Mouse (Mus musculus) forebrain, embryonic 13.5 days (tissue): ENCODE results near the gene Kif2a. TPM values are rescaled to one million over a fixed set of nuclear protein-coding genes. Genes with fewer than 3 reads are reported as not detected.

ENCODE experiments used
- ATAC-seq: fragments of 200-750 bp; cut with Nextera tagmentation; 2 replicates; pipeline ENCODE4 v1.8.0; 2017
- H3K27ac ChIP-seq: fragments of 300-500 bp; sonication (generic); 2 replicates; pipeline ENCODE4 v1.5.1; 2015; ENCODE audit warnings: inconsistent platforms, mild to moderate bottlenecking, moderate library complexity
- H3K27me3 ChIP-seq: fragments of 300-500 bp; sonication (generic); 2 replicates; pipeline ENCODE4 v1.6.1; 2015; ENCODE audit warnings: mild to moderate bottlenecking, inconsistent platforms
- H3K36me3 ChIP-seq: fragments of 300-500 bp; sonication (generic); 2 replicates; pipeline ENCODE4 v1.6.1; 2015; ENCODE audit warnings: mild to moderate bottlenecking, inconsistent platforms; ENCODE audit not compliant: poor library complexity, severe bottlenecking
- H3K4me1 ChIP-seq: fragments of 300-500 bp; sonication (generic); 2 replicates; pipeline ENCODE4 v1.6.1; 2015; ENCODE audit warnings: inconsistent platforms
- H3K4me2 ChIP-seq: fragments of 300-500 bp; sonication (generic); 2 replicates; pipeline ENCODE4 v1.6.1; 2015; ENCODE audit warnings: inconsistent platforms, mild to moderate bottlenecking, moderate library complexity
- H3K4me3 ChIP-seq: fragments of 300-500 bp; sonication (generic); 2 replicates; pipeline ENCODE4 v1.5.1; 2015; ENCODE audit warnings: mild to moderate bottlenecking, inconsistent platforms
- H3K9ac ChIP-seq: fragments of 300-500 bp; sonication (generic); 2 replicates; pipeline ENCODE4 v1.6.1; 2015; ENCODE audit warnings: mild to moderate bottlenecking, inconsistent platforms
- H3K9me3 ChIP-seq: fragments of 300-500 bp; sonication (generic); replicated peaks from 2 replicates; pipeline ENCODE4 v1.6.1; 2016; ENCODE audit warnings: inconsistent platforms
- WGBS: fragments of 180-500 bp; shearing (Covaris S2); methylation state at CpG from one replicate; pipeline ENCODE4 v1.1.7; 2015; 5-methylcytosine and 5-hydroxymethylcytosine counted together
- polyA plus RNA-seq: library from polyadenylated mRNA; unstranded; fragments of >200 nt; fragmentation: Nextera tagmentation; extraction: Ambion mirVana; gene quantifications from 2 replicates; pipeline ENCODE4 v1.2.1, GENCODE M21; 2015

Gene Kif2a
- polyA plus RNA-seq, 1 experiment from 2014 or later: 37.4 TPM

DNA sequence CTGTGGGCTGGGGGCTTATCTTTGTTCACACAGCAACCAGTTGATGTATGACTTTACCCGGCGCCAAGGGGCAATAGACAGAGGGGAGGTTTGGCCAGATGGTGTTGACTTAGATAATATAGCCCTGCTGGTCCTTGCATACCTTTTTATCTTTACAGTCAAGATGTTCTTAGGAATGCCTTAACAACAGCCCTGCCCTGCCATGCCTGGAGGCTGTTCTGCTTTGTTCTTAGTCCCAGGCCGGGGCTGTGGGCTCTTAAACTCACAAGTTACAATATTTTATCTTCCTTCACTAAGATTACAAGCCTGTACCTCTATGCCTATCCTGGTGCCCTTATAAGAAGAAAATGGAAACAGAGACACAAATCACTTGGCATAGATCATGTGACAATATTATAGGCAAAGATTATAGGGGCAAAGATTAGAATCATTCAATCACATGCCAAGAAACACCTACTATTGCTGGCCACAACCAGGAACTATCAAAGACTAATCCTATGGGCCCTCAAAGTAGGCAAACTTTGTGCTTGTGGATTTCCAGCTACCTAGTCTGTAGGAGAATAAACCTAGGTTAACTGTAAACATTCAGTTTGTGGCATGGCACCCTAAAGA, 108.7 kb downstream of the Kif2a start:
- no peak overlapping the region for H3K4me2 ChIP-seq
- H3K27me3 ChIP-seq: no peaks in the 10 kb centered on the region
- 88% methylated on average over 3 of the region's 3 CpGs for WGBS
- H3K27ac ChIP-seq: no peak overlapping the region
- no peaks in the 10 kb centered on the region for H3K9me3 ChIP-seq
- H3K4me1 ChIP-seq: no peaks in the 10 kb centered on the region
- ATAC-seq: no peak
- peaks cover 22% of the 10 kb centered on the region for H3K36me3 ChIP-seq
- no peak overlapping the region for H3K4me3 ChIP-seq
- no peak overlapping the region for H3K9ac ChIP-seq

DNA sequence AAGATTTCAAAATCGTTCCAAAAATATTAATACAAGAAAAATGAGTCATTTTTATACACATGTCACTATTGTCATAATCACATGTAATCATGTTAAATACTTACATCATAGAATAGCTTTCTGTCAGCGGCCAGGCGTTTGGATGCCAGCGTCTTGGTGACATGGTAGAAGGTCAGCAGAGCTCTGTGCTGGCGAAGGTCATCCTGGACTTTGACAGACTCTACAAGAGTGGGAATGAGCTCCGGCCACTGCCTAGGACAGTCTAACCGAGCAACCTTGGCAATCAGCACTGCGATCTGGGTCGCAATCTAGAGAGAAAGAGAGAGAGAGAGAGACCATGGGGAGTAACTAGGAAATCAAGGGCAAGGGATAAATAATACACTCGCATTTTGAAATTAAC, 111.8 kb downstream of the Kif2a start:
- Histone ChIP-seq H3K9me3 (no peaks in the 10 kb centered on the region), H3K9ac (no peak overlapping the region), H3K4me1 (no peaks in the 10 kb centered on the region), H3K4me3 (no peak overlapping the region), H3K36me3 (peaks cover 42% of the 10 kb centered on the region), H3K27me3 (no peaks in the 10 kb centered on the region), H3K4me2 (no peak overlapping the region), H3K27ac (no peak overlapping the region)
- no peak for ATAC-seq
- 96% methylated on average over 10 of the region's 10 CpGs for WGBS

Other genes with a start within 250 kb of the Kif2a start
- 50.3 and 54.7 TPM in 2 replicates for gene Ipo11, start 85.2 kb downstream of the Kif2a start, polyA plus RNA-seq
- gene Dimt1, start 75.0 kb downstream of the Kif2a start, polyA plus RNA-seq: 40.8 and 45.4 TPM in 2 replicates